In genomic region chr17:5133831-5134230, GRCm38 (mm10) we compare ENCODE assay signal across 17 mouse cellular contexts.
DNase-seq lines count a peak whose midpoint lies in the region; ATAC-seq lines count a peak whose summit lies in the region.
"Had no signal": no experiment of that assay in that cellular context is flagged by ENCODE, and none has a peak within 500 bp of the region (broad histone marks: within the 10 kb centered on the region; RNA-seq: fewer than 3 reads in every experiment).

No protein-coding gene starts in this region.

- peak overlapping the region; percentile 23; the same call in 1 of the 2 replicates for H3K27ac ChIP-seq in hindbrain, embryonic 13.5 days
- H3K27ac ChIP-seq in hindbrain, embryonic 14.5 days = no peak overlapping the region
- H3K27ac ChIP-seq in midbrain, embryonic 15.5 days = 0 out of 2 replicates have a peak overlapping the region, but pooled peaks have one; percentile 13
- H3K27ac ChIP-seq in midbrain, embryonic 11.5 days (ENCODE audit: low read depth, low read length) = no peak overlapping the region
- H3K27ac ChIP-seq in forebrain, embryonic 13.5 days = no peak overlapping the region
- H3K27ac ChIP-seq: forebrain, embryonic 12.5 days; hindbrain, embryonic 12.5 days; liver, embryonic 14.5 days had no signal

- H3K36me3 ChIP-seq in hindbrain, embryonic 13.5 days = no peaks in the 10 kb centered on the region
- H3K36me3 ChIP-seq in hindbrain, embryonic 14.5 days (replicated peaks; ENCODE audit: control insufficient read depth, insufficient read depth) = no peaks in the 10 kb centered on the region
- no peaks in the 10 kb centered on the region for H3K36me3 ChIP-seq in midbrain, embryonic 15.5 days (replicated peaks)
- H3K36me3 ChIP-seq in midbrain, embryonic 11.5 days (ENCODE audit: control insufficient read depth, insufficient read depth, low read length) = no peaks in the 10 kb centered on the region
- H3K36me3 ChIP-seq in forebrain, embryonic 13.5 days (ENCODE audit: poor library complexity, severe bottlenecking) = peaks cover 4% of the 10 kb centered on the region; the same call in 1 of the 2 replicates
- H3K36me3 ChIP-seq: forebrain, embryonic 12.5 days had no signal

- 73% methylated on average over 8 of the region's 8 CpGs for WGBS in hindbrain, embryonic 13.5 days
- 68% methylated on average over 8 of the region's 8 CpGs for WGBS in hindbrain, embryonic 14.5 days
- WGBS in midbrain, embryonic 15.5 days = 72% methylated on average over 8 of the region's 8 CpGs
- 84% methylated on average over 8 of the region's 8 CpGs for WGBS in midbrain, embryonic 11.5 days
- WGBS in forebrain, embryonic 13.5 days = 81% methylated on average over 8 of the region's 8 CpGs

- no peak for ATAC-seq in hindbrain, embryonic 13.5 days (ENCODE audit: low FRiP score)
- no peak for ATAC-seq in hindbrain, embryonic 14.5 days (ENCODE audit: low FRiP score)
- no peak for ATAC-seq in midbrain, embryonic 15.5 days (replicated peaks)
- ATAC-seq in midbrain, embryonic 11.5 days (ENCODE audit: low FRiP score) = no peak
- no peak for ATAC-seq in forebrain, embryonic 13.5 days

- no peaks in the 10 kb centered on the region for H3K27me3 ChIP-seq in hindbrain, embryonic 13.5 days
- no peaks in the 10 kb centered on the region for H3K27me3 ChIP-seq in hindbrain, embryonic 14.5 days (ENCODE audit: control insufficient read depth, insufficient read depth, low read length)
- H3K27me3 ChIP-seq in midbrain, embryonic 15.5 days (replicated peaks) = no peaks in the 10 kb centered on the region
- no peaks in the 10 kb centered on the region for H3K27me3 ChIP-seq in midbrain, embryonic 11.5 days (ENCODE audit: control insufficient read depth, insufficient read depth, low read length)
- no peaks in the 10 kb centered on the region for H3K27me3 ChIP-seq in forebrain, embryonic 13.5 days
- H3K27me3 ChIP-seq: forebrain, embryonic 12.5 days; hindbrain, embryonic 12.5 days had no signal

- H3K4me2 ChIP-seq in hindbrain, embryonic 13.5 days = no peak overlapping the region
- no peak overlapping the region for H3K4me2 ChIP-seq in hindbrain, embryonic 14.5 days (replicated peaks)
- H3K4me2 ChIP-seq in midbrain, embryonic 15.5 days = no peak overlapping the region
- no peak overlapping the region for H3K4me2 ChIP-seq in midbrain, embryonic 11.5 days
- no peak overlapping the region for H3K4me2 ChIP-seq in forebrain, embryonic 13.5 days
- H3K4me2 ChIP-seq: forebrain, embryonic 12.5 days; heart, embryonic 11.5 days; hindbrain, embryonic 12.5 days had no signal

- no peaks in the 10 kb centered on the region for H3K9me3 ChIP-seq in hindbrain, embryonic 13.5 days
- H3K9me3 ChIP-seq in hindbrain, embryonic 14.5 days (ENCODE audit: control insufficient read depth, low read length) = no peaks in the 10 kb centered on the region
- no peaks in the 10 kb centered on the region for H3K9me3 ChIP-seq in midbrain, embryonic 15.5 days
- no peaks in the 10 kb centered on the region for H3K9me3 ChIP-seq in midbrain, embryonic 11.5 days (ENCODE audit: control insufficient read depth, low read length)
- H3K9me3 ChIP-seq in forebrain, embryonic 13.5 days (replicated peaks) = no peaks in the 10 kb centered on the region
- H3K9me3 ChIP-seq: forebrain, embryonic 12.5 days; hindbrain, embryonic 12.5 days had no signal

- peaks cover 37% of the 10 kb centered on the region for H3K4me1 ChIP-seq in hindbrain, embryonic 13.5 days (replicated peaks)
- H3K4me1 ChIP-seq in hindbrain, embryonic 14.5 days (replicated peaks; ENCODE audit: control insufficient read depth, insufficient read depth, low read length) = peaks cover 18% of the 10 kb centered on the region
- peaks cover 21% of the 10 kb centered on the region for H3K4me1 ChIP-seq in midbrain, embryonic 15.5 days
- peaks cover 16% of the 10 kb centered on the region for H3K4me1 ChIP-seq in midbrain, embryonic 11.5 days (ENCODE audit: control insufficient read depth, insufficient read depth, low read length)
- H3K4me1 ChIP-seq in forebrain, embryonic 13.5 days = peaks cover 35% of the 10 kb centered on the region

- DNase-seq in hindbrain, embryonic 14.5 days (ENCODE audit: low spot score) = no peak
- no peak for DNase-seq in midbrain, embryonic 11.5 days (ENCODE audit: low spot score, missing footprints)
- peak; percentile 74 to 81 for DNase-seq in adrenal gland, postnatal 36 days
- peak; percentile 63 to 70 for DNase-seq in kidney, postnatal 36 days
- DNase-seq: cerebellum, adult 9-11 months; heart, postnatal 10 days; midbrain, embryonic 14.5 days; right cerebral cortex, postnatal 25 days; thymus, postnatal 14 days had no signal

- H3K4me3 ChIP-seq in hindbrain, embryonic 13.5 days = no peak overlapping the region
- H3K4me3 ChIP-seq in hindbrain, embryonic 14.5 days (replicated peaks; ENCODE audit: low read length) = no peak overlapping the region
- H3K4me3 ChIP-seq in midbrain, embryonic 15.5 days = no peak overlapping the region
- H3K4me3 ChIP-seq in midbrain, embryonic 11.5 days (ENCODE audit: low read depth, low read length) = no peak overlapping the region
- no peak overlapping the region for H3K4me3 ChIP-seq in forebrain, embryonic 13.5 days
- H3K4me3 ChIP-seq: forebrain, embryonic 12.5 days; hindbrain, embryonic 12.5 days; myocyte had no signal

- no peak overlapping the region for H3K9ac ChIP-seq in hindbrain, embryonic 13.5 days
- H3K9ac ChIP-seq in hindbrain, embryonic 14.5 days = no peak overlapping the region
- H3K9ac ChIP-seq in midbrain, embryonic 15.5 days = no peak overlapping the region
- H3K9ac ChIP-seq in midbrain, embryonic 11.5 days (ENCODE audit: low read length) = no peak overlapping the region
- no peak overlapping the region for H3K9ac ChIP-seq in forebrain, embryonic 13.5 days
- H3K9ac ChIP-seq: forebrain, embryonic 12.5 days; hindbrain, embryonic 12.5 days; liver, embryonic 14.5 days had no signal

Comparison
In these comparisons a context has a peak if more than half of its experiments do, and no peak if none do; other contexts are left out.
1. H3K27ac ChIP-seq: peak in hindbrain, embryonic 13.5 days (single experiment) and midbrain, embryonic 15.5 days (single experiment); none in hindbrain, embryonic 14.5 days (single experiment), midbrain, embryonic 11.5 days (single experiment) and forebrain, embryonic 13.5 days (single experiment).
2. DNase-seq: peak in adrenal gland, postnatal 36 days (2 of 2) and kidney, postnatal 36 days (2 of 2); none in hindbrain, embryonic 14.5 days (single experiment) and midbrain, embryonic 11.5 days (single experiment).